Mouse (Mus musculus) liver, postnatal 0 days (tissue): ENCODE data around the gene Tjp1. TPM values are rescaled to one million over a fixed set of nuclear protein-coding genes. Genes with fewer than 3 reads are reported as not detected.
A peak's percentile ranks its signal among the peaks of the same experiment; 100 is the strongest.

Source experiments
- ATAC-seq: fragments of 200-750 bp; cut with Nextera tagmentation; 2 replicates; pipeline ENCODE4 v1.8.0; 2017; ENCODE audit warnings: mild to moderate bottlenecking, moderate library complexity
- DNase-seq: peaks from one replicate; pipeline ENCODE4 v3.0.0-alpha.2; 2016
- H3K27ac ChIP-seq: fragments of 300-500 bp; sonication (generic); 2 replicates; pipeline ENCODE4 v1.5.1; 2014; ENCODE audit warnings: antibody characterized with exemption, moderate library complexity, mild to moderate bottlenecking, low read depth
- H3K27me3 ChIP-seq: fragments of 300-500 bp; sonication (generic); 2 replicates; pipeline ENCODE4 v1.6.1; 2014; ENCODE audit warnings: low read length, control low read depth, mixed read lengths; ENCODE audit not compliant: insufficient read depth
- H3K36me3 ChIP-seq: fragments of 300-500 bp; sonication (generic); replicated peaks from 2 replicates; pipeline ENCODE4 v1.6.1; 2014; ENCODE audit warnings: mild to moderate bottlenecking, control low read depth, low read length, moderate library complexity, mixed read lengths; ENCODE audit not compliant: insufficient read depth
- H3K4me1 ChIP-seq: fragments of 300-500 bp; sonication (generic); 2 replicates; pipeline ENCODE4 v1.6.1; 2014; ENCODE audit warnings: antibody characterized with exemption, mild to moderate bottlenecking, control low read depth; ENCODE audit not compliant: insufficient read depth
- H3K4me2 ChIP-seq: fragments of 300-500 bp; sonication (generic); 2 replicates; pipeline ENCODE4 v1.6.1; 2014; ENCODE audit warnings: low read depth, mild to moderate bottlenecking, low read length, moderate library complexity, mixed read lengths
- H3K4me3 ChIP-seq: fragments of 300-500 bp; sonication (generic); 2 replicates; pipeline ENCODE4 v1.5.1; 2014; ENCODE audit warnings: low read depth, low read length
- H3K9ac ChIP-seq: fragments of 300-500 bp; sonication (generic); replicated peaks from 2 replicates; pipeline ENCODE4 v1.6.1; 2014; ENCODE audit warnings: mild to moderate bottlenecking, moderate library complexity
- H3K9me3 ChIP-seq: fragments of 300-500 bp; sonication (generic); 2 replicates; pipeline ENCODE4 v1.6.1; 2016; ENCODE audit warnings: mild to moderate bottlenecking, control low read depth, low read length, mixed read lengths
- CTCF ChIP-seq: sonication (generic); IDR thresholded peaks from 2 replicates; pipeline ENCODE4 v1.5.1; 2016; ENCODE audit warnings: antibody characterized with exemption, low read depth
- EP300 ChIP-seq: IDR thresholded peaks from 2 replicates; pipeline ENCODE4 v1.6.1; 2016; ENCODE audit warnings: antibody characterized with exemption, low read depth, mild to moderate bottlenecking
- WGBS: fragments of 180-500 bp; shearing (Covaris S2); extraction: QIAGEN DNeasy Blood & Tissue Kit; methylation state at CpG from one replicate; pipeline ENCODE4 v1.1.7; 2014; ENCODE audit not compliant: insufficient replicate concordance; 5-methylcytosine and 5-hydroxymethylcytosine counted together
- polyA plus RNA-seq: library from polyadenylated mRNA; unstranded; fragments of >200 nt; fragmentation: Nextera tagmentation; extraction: Ambion mirVana; gene quantifications from 2 replicates; pipeline ENCODE4 v1.2.1, GENCODE M21; 2015

The Tjp1 gene
- polyA plus RNA-seq, 1 experiment from 2014 or later = 3.8 TPM

DNA sequence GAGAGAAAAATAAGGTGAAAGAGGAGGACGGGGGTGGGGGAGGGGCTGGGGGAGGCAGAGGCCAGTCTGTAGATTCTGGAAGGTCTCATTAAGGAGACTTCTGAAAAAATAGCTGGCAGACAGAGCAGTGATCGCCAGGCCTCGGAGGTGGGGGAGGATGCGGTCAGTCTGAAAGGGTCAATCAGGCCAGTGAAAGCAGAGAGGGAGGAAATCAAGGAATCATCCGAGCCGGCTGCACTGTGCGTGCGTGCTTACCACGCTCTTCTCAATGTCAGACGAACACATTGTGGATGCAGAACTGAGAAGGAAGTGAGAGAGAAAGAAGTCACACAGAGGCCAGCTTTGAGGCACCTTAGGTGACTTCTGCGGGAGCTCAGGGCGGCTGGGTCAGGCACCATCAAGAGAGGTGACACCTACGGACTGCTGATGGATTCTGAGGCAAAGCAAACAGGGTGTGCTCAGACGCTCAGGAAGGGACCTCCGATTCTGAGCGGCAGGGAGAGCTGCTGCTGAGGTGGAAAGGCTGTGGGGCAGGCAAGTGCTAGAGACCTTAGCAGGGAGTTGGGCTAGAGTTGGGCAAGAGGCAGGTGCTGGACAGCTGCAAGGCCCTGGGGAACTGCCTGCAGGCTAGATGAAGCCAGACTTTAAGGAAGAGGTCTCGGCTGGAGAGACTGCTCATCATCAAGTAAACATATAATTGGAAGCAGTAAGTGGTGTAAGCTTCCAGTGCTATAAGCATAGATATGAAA, 133.7 kb downstream of the Tjp1 start:
- no peak for DNase-seq
- Histone ChIP-seq H3K9ac (no peak overlapping the region), H3K4me1 (0 out of 2 replicates have a peak, but pooled peaks cover 4% of the 10 kb centered on the region), H3K4me3 (no peak overlapping the region), H3K36me3 (no peaks in the 10 kb centered on the region), H3K27ac (no peak overlapping the region), H3K27me3 (no peaks in the 10 kb centered on the region), H3K4me2 (peak overlapping the region; percentile 46), H3K9me3 (no peaks in the 10 kb centered on the region)
- 5% methylated on average over 17 of the region's 17 CpGs for WGBS
- no peak; the same call in 1 of the 2 replicates for ATAC-seq
- no peak for TF ChIP-seq CTCF
- TF ChIP-seq EP300 = no peak

DNA sequence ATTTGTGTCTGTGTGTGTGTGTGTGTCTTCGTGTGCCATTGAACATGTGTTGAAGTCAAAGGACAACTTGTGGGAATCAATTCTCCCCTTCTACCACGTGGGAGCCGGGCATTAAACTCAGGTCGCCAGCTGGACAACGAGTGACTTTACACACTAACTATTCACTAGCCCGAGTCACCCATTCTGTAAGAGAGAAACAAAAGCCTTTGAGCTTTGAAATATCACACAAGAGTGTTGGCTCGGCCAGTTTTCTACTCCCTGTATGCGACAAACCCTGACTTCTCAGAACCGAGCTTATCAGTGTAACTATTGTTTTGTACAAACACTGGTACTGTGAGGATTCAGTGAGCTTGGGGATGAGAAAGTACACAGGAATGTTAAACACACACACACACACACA, 134.6 kb downstream of the Tjp1 start:
- Histone ChIP-seq H3K36me3 (no peaks in the 10 kb centered on the region), H3K4me2 (no peak overlapping the region), H3K27ac (no peak overlapping the region), H3K4me1 (0 out of 2 replicates have a peak, but pooled peaks cover 4% of the 10 kb centered on the region), H3K9ac (no peak overlapping the region), H3K4me3 (no peak overlapping the region), H3K9me3 (no peaks in the 10 kb centered on the region), H3K27me3 (no peaks in the 10 kb centered on the region)
- 44% methylated on average over 9 of the region's 9 CpGs for WGBS
- TF ChIP-seq EP300 = no peak
- TF ChIP-seq CTCF = no peak
- ATAC-seq (no peak), DNase-seq (no peak)

DNA sequence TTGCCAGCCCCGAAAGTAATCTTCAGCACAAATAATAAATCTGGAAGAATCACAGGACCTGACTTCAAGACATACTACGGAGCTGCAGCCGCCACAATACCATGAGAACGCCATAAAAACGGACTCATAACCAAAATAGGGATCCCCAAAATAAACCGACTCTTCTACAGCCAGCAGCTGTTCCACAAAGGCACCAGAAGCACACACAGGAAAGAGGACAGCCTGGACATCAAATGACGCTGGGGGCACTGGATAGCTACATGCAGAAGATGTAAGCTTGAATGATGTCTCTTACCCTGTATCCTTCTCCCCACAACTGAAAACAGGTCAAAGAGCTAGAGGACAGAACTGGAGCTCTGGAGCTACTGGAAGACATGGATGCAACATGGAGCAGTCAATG, 138.0 kb downstream of the Tjp1 start:
- no peak overlapping the region for H3K4me2 ChIP-seq
- H3K4me1 ChIP-seq = 0 out of 2 replicates have a peak, but pooled peaks cover 4% of the 10 kb centered on the region
- WGBS = 80% methylated on average over 7 of the region's 7 CpGs
- TF ChIP-seq CTCF = no peak
- no peak for TF ChIP-seq EP300
- H3K36me3 ChIP-seq = no peaks in the 10 kb centered on the region
- no peak for ATAC-seq
- no peak overlapping the region for H3K27ac ChIP-seq
- DNase-seq = no peak
- H3K9ac ChIP-seq = no peak overlapping the region
- no peaks in the 10 kb centered on the region for H3K27me3 ChIP-seq
- H3K9me3 ChIP-seq = no peaks in the 10 kb centered on the region
- no peak overlapping the region for H3K4me3 ChIP-seq

DNA sequence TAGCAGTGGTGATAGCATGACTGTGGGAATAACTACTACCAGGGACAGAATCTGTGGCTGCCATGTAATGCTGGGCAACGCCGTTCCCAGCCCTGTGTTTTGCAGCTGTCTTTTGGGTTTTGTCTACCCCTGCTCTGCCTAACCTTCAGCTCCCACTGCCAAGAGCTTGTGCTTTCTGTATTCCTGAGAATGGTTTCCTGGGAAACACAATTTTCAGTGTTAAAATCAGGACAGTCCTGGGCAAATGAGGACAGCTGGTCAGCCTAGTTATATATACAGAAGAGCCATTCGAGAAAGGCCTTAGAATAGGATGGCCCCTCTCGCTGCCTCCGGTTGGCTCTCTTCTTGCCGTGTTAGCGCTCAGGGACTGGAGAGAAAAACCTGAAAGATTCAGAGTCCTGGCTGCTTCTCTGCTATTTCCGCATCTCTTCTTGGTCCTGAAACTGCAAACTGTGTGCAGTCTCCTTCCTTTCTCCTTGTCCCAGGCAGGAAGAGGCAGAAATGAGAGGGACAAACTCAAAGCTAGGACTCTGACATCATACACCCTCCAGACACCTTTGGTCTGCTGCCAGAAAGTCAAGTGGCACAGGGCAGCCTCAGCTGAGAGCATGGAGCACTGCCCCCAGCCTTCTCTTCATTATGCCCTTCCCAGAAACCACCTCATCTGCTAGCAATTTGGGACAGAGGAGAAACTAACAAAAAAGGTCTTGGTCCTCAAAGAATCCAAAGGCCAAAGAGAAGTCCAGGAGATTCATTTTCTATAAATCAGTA, 139.2 kb downstream of the Tjp1 start:
- DNase-seq = no peak
- Histone ChIP-seq H3K4me1 (0 out of 2 replicates have a peak, but pooled peaks cover 4% of the 10 kb centered on the region), H3K9ac (no peak overlapping the region), H3K27me3 (no peaks in the 10 kb centered on the region), H3K9me3 (no peaks in the 10 kb centered on the region), H3K4me2 (no peak overlapping the region), H3K4me3 (no peak overlapping the region), H3K27ac (no peak overlapping the region), H3K36me3 (no peaks in the 10 kb centered on the region)
- no peak for ATAC-seq
- 82% methylated on average over 8 of the region's 8 CpGs for WGBS
- TF ChIP-seq CTCF (no peak), EP300 (no peak)

DNA sequence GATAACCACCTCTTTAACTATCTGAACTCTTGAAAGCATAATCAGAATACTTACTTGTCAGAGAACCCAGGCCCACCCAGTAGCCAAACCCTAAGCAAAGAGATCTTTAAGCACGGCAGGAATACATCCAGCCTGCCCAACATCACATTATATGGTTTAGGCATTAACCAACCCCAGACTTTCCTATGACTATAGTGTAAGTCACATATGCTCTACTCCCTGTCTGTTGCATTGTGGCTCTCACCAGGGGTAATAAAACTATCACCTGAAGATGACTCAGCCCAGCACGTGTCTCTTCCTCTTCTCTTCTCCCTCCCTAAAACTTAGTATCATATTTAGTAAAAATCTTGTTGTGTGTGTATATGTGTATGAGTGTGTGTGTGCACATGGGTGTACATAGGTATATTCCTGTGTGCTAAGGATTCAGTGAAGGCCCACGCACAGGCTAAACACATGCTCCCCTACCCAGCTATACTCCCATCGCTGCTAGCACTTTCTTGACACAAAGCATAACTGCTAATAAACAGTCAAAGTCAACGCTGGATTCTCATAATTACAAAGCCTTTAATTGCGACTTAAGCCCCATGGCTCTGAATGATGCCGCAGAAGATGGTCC, 139.9 kb downstream of the Tjp1 start:
- 75% methylated on average over 7 of the region's 7 CpGs for WGBS
- TF ChIP-seq CTCF = no peak
- no peak for TF ChIP-seq EP300
- H3K4me2 ChIP-seq = no peak overlapping the region
- DNase-seq (no peak), ATAC-seq (no peak)
- H3K4me3 ChIP-seq = no peak overlapping the region
- H3K36me3 ChIP-seq = no peaks in the 10 kb centered on the region
- H3K27me3 ChIP-seq = no peaks in the 10 kb centered on the region
- H3K9ac ChIP-seq = no peak overlapping the region
- H3K27ac ChIP-seq = no peak overlapping the region
- H3K4me1 ChIP-seq = no peaks in the 10 kb centered on the region
- H3K9me3 ChIP-seq = no peaks in the 10 kb centered on the region

DNA sequence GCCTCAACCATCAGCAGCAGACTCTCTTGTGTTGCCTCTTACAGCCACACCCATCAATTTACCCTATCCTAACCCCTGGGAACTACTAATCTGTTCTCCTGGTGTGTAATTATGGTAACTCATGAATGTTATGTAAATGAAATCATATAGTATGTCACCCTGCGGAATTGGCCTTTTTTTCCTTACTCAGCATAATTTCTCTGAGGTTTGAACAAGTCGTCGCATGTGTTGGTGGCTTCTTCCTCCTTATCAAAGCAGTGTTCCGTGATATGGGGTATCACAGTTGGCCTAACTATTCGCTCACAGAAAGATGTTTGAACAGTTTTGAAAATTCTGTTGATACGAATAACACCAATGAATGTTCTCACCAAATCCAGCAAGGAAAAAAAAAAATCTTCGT, 142.8 kb downstream of the Tjp1 start:
- Histone ChIP-seq H3K4me1 (no peaks in the 10 kb centered on the region), H3K4me3 (no peak overlapping the region), H3K9ac (no peak overlapping the region), H3K9me3 (no peaks in the 10 kb centered on the region), H3K27ac (no peak overlapping the region), H3K4me2 (no peak overlapping the region), H3K36me3 (no peaks in the 10 kb centered on the region), H3K27me3 (0 out of 2 replicates have a peak, but pooled peaks cover 2% of the 10 kb centered on the region)
- TF ChIP-seq CTCF = no peak
- TF ChIP-seq EP300 = no peak
- 75% methylated on average over 7 of the region's 7 CpGs for WGBS
- ATAC-seq (no peak), DNase-seq (no peak)
